Mouse (Mus musculus): ENCODE results near the gene 1700056E22Rik. TPM values are rescaled to one million over a fixed set of nuclear protein-coding genes. Genes with fewer than 3 reads are reported as not detected.

Gene 1700056E22Rik
- polyA plus RNA-seq, 1 experiment from 2014 or later: 1.3 TPM

GRCm38 (mm10) chr1:184046070-184046677 is 12.1 kb upstream of the 1700056E22Rik start:
- 55% methylated on average over 6 of the region's 6 CpGs for WGBS
- H3K4me1 ChIP-seq: peaks cover 44% of the 10 kb centered on the region
- DNase-seq (ENCODE audit: low spot score): no peak
- H3K9me3 ChIP-seq: no peaks in the 10 kb centered on the region
- no peak overlapping the region for H3K27ac ChIP-seq
- no peaks in the 10 kb centered on the region for H3K36me3 ChIP-seq
- H3K27me3 ChIP-seq (ENCODE audit: insufficient read depth, poor library complexity, severe bottlenecking): no peaks in the 10 kb centered on the region
- H3K4me3 ChIP-seq: no peak overlapping the region

GRCm38 (mm10) chr1:184043391-184043790 is 9.3 kb upstream of the 1700056E22Rik start:
- H3K9me3 ChIP-seq: no peaks in the 10 kb centered on the region
- peaks cover 9% of the 10 kb centered on the region for H3K36me3 ChIP-seq
- 0 out of 2 replicates have a peak overlapping the region, but pooled peaks have one; percentile 88 for H3K27ac ChIP-seq
- peaks cover 53% of the 10 kb centered on the region for H3K4me1 ChIP-seq
- no peak for DNase-seq (ENCODE audit: low spot score)
- WGBS: 80% methylated on average over 6 of the region's 6 CpGs
- H3K27me3 ChIP-seq (ENCODE audit: insufficient read depth, poor library complexity, severe bottlenecking): no peaks in the 10 kb centered on the region
- no peak overlapping the region for H3K4me3 ChIP-seq

- peak overlapping the region; percentile 88 for H3K27ac ChIP-seq
- H3K4me1 ChIP-seq: peaks cover 50% of the 10 kb centered on the region
- no peak overlapping the region; the same call in 1 of the 2 replicates for H3K4me3 ChIP-seq
- H3K36me3 ChIP-seq: peaks cover 15% of the 10 kb centered on the region
- H3K27me3 ChIP-seq (ENCODE audit: insufficient read depth, poor library complexity, severe bottlenecking): no peaks in the 10 kb centered on the region
- no peaks in the 10 kb centered on the region for H3K9me3 ChIP-seq
- WGBS: 58% methylated on average over 9 of the region's 9 CpGs
- no peak for DNase-seq (ENCODE audit: low spot score)
Observed at GRCm38 (mm10) chr1:184042745-184043144, 8.6 kb upstream of the 1700056E22Rik start.

- peak overlapping the region; percentile 22; the same call in 1 of the 2 replicates for H3K4me3 ChIP-seq
- peaks cover 48% of the 10 kb centered on the region for H3K4me1 ChIP-seq
- 38% methylated on average over 9 of the region's 9 CpGs for WGBS
- H3K9me3 ChIP-seq: no peaks in the 10 kb centered on the region
- no peaks in the 10 kb centered on the region for H3K27me3 ChIP-seq (ENCODE audit: insufficient read depth, poor library complexity, severe bottlenecking)
- DNase-seq (ENCODE audit: low spot score): no peak
- H3K27ac ChIP-seq: peak overlapping the region; percentile 88
- H3K36me3 ChIP-seq: peaks cover 23% of the 10 kb centered on the region
Observed at GRCm38 (mm10) chr1:184041778-184042573, 7.9 kb upstream of the 1700056E22Rik start.

DNA sequence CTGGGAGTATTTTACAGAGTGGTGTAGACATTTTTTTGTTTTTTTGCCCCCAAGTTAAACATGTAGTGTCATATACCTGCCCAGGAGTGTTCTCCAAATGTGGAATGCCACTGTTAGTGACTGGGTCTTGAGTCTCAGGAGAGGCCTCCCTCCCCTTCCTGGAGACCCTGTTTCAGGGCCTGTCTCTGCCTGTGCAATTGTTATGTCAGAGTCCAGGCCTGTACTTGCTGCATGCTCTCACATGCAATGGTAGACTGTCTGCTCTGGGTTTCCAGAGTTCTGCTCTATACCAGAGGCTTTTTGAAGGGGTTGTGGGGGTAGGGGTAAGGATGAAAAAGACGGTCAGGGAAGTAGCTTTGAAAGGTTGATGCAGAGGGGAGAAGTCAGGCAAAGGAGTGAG is 6.8 kb upstream of the 1700056E22Rik start:
- Histone ChIP-seq H3K4me1 (peaks cover 57% of the 10 kb centered on the region), H3K4me3 (no peak overlapping the region), H3K27ac (peak overlapping the region; percentile 88), H3K27me3 (ENCODE audit: insufficient read depth, poor library complexity, severe bottlenecking) (no peaks in the 10 kb centered on the region), H3K36me3 (peaks cover 27% of the 10 kb centered on the region), H3K9me3 (no peaks in the 10 kb centered on the region)
- no peak for DNase-seq (ENCODE audit: low spot score)
- WGBS: 80% methylated on average over 1 of the region's 1 CpGs

- Histone ChIP-seq H3K27me3 (ENCODE audit: insufficient read depth, poor library complexity, severe bottlenecking) (no peaks in the 10 kb centered on the region), H3K27ac (peak overlapping the region; percentile 88), H3K4me3 (no peak overlapping the region), H3K9me3 (no peaks in the 10 kb centered on the region), H3K36me3 (peaks cover 27% of the 10 kb centered on the region), H3K4me1 (peaks cover 57% of the 10 kb centered on the region)
- WGBS: 85% methylated on average over 11 of the region's 11 CpGs
- DNase-seq (ENCODE audit: low spot score): no peak
Observed at GRCm38 (mm10) chr1:184040181-184040580, 6.1 kb upstream of the 1700056E22Rik start.

DNA sequence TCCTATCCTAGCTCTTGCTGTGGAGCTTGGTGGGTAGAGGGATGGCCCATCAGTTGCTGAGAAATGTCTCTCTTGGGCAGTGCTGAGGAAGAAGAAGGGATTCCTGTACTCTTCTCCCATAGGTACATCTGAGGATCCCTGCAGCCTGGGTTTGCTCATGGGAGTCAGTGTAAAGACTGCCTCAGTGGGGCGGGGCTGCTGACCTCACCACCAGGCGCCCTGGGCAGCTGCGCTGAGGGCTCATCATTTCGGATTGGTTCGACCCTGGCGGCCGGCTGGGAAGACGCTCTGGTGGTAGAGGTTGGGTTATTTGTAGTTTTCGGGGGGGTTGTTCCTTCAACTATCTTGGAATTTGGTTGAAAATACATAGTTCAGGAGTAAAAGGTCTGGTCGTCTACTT is 5.2 kb upstream of the 1700056E22Rik start:
- H3K36me3 ChIP-seq: peaks cover 27% of the 10 kb centered on the region
- WGBS: 85% methylated on average over 10 of the region's 10 CpGs
- no peak for DNase-seq (ENCODE audit: low spot score)
- H3K27ac ChIP-seq: 0 out of 2 replicates have a peak overlapping the region, but pooled peaks have one; percentile 88
- no peak overlapping the region for H3K4me3 ChIP-seq
- peaks cover 56% of the 10 kb centered on the region for H3K4me1 ChIP-seq
- H3K27me3 ChIP-seq (ENCODE audit: insufficient read depth, poor library complexity, severe bottlenecking): no peaks in the 10 kb centered on the region
- H3K9me3 ChIP-seq: no peaks in the 10 kb centered on the region

- peaks cover 50% of the 10 kb centered on the region for H3K4me1 ChIP-seq
- WGBS: 78% methylated on average over 4 of the region's 4 CpGs
- no peak for DNase-seq (ENCODE audit: low spot score)
Observed at GRCm38 (mm10) chr1:184037802-184038201, 3.7 kb upstream of the 1700056E22Rik start.

DNA sequence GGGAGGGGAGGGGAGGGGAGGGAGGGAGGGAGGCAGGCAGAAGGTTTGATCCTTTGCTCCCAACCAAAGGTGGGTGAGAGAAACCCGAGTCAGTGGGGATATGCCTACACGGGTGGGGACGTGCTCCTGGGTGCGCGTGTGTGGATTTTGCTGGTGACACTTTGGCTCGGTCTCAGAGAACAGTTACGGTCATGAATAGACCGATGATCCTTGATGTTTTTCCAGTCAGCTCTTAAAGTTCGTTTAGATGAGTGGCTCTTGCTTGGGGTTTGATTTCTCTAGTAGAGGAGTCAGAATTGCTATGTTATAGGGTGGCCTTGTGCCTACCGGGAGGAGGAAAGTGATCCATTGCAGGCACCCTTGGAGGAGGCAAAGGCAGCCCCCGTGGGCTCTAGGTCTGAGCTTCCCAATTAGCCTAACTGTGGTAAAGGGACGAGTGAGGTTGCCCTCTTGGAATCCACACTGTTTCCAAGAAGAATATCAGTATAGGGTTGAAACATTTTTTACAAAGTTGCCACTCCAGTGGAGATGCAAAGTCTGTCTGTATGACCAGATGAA is 1.3 kb upstream of the 1700056E22Rik start:
- H3K36me3 ChIP-seq: peaks cover 27% of the 10 kb centered on the region
- no peak for DNase-seq (ENCODE audit: low spot score)
- H3K9me3 ChIP-seq: no peaks in the 10 kb centered on the region
- peaks cover 35% of the 10 kb centered on the region for H3K4me1 ChIP-seq
- H3K4me3 ChIP-seq: peak overlapping the region; percentile 93
- no peaks in the 10 kb centered on the region for H3K27me3 ChIP-seq (ENCODE audit: insufficient read depth, poor library complexity, severe bottlenecking)
- WGBS: 5% methylated on average over 12 of the region's 12 CpGs
- H3K27ac ChIP-seq: peak overlapping the region; percentile 99

More at GRCm38 (mm10) chr1:184037802-184038201, 3.7 kb upstream of the 1700056E22Rik start:
- Histone ChIP-seq H3K9me3 (no peaks in the 10 kb centered on the region), H3K27ac (no peak overlapping the region), H3K27me3 (ENCODE audit: insufficient read depth, poor library complexity, severe bottlenecking) (no peaks in the 10 kb centered on the region), H3K36me3 (peaks cover 27% of the 10 kb centered on the region), H3K4me3 (no peak overlapping the region)

DNA sequence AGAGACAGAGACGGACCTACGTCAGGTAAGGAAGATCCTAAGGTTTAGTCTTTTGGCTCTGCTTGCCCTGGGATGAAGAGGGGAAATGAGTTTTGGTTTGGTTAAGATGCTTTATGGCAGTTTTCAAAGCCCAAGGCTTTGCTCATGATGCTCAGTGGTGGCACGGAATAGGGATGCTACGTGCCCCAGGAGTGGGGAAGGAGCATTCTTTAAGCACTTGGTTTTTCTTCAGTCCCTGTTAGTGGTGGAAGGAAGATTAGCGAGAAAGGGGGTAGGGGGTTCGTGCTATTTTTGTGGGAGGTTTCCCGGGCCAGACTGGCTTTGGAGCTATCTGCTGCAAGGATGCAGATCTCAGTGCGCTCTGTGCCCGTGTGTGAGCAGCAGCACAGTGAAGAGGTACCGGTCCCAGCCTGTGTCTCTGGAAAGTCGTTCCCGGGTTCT is 660 bp upstream of the 1700056E22Rik start:
- peaks cover 28% of the 10 kb centered on the region for H3K4me1 ChIP-seq

DNA sequence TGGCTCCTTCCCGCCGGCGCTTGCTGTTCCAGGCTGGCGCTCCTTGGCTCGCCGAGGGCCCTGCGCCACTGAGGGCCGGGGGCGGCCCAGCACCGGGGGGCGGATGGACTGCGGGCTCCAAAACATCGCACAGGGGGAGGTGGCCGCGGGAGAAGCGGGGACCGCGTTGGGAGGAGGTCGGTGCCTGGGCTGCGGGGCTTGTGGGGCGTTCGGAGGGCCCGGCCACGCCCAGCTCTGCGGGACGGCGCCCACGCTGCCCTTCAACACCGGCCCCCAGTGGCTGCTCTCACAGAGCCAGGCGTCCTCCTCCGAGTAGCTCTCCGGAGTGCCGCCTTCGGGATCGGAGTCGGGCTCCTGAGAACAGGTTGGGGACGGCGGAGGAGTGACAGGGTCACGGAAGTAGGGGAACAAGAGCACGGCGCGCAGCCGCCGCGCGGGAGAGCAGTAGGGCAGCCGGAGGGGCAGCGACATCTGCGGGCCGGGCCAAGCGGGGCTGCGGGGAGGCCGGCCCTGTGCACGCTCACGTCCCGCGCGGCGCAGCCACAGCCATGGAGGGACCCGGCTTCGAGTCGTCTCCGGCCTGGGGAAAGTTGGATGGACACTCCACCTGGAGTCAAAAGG is 601 bp downstream of the 1700056E22Rik start:
- peak overlapping the region; percentile 93 for H3K4me3 ChIP-seq
- WGBS: under 1% methylated on average over 63 of the region's 63 CpGs
- peaks cover 17% of the 10 kb centered on the region for H3K4me1 ChIP-seq
- peak overlapping the region; percentile 99 for H3K27ac ChIP-seq
- DNase-seq (ENCODE audit: low spot score): peak; percentile 89
- no peaks in the 10 kb centered on the region for H3K27me3 ChIP-seq (ENCODE audit: insufficient read depth, poor library complexity, severe bottlenecking)
- H3K36me3 ChIP-seq: peaks cover 20% of the 10 kb centered on the region
- H3K9me3 ChIP-seq: no peaks in the 10 kb centered on the region

More for the DNA sequence above, 660 bp upstream of the 1700056E22Rik start:
- Histone ChIP-seq H3K4me3 (peak overlapping the region; percentile 93), H3K27me3 (ENCODE audit: insufficient read depth, poor library complexity, severe bottlenecking) (no peaks in the 10 kb centered on the region), H3K9me3 (no peaks in the 10 kb centered on the region), H3K36me3 (peaks cover 27% of the 10 kb centered on the region), H3K27ac (peak overlapping the region; percentile 99)
- DNase-seq (ENCODE audit: low spot score): no peak
- under 1% methylated on average over 12 of the region's 12 CpGs for WGBS

DNA sequence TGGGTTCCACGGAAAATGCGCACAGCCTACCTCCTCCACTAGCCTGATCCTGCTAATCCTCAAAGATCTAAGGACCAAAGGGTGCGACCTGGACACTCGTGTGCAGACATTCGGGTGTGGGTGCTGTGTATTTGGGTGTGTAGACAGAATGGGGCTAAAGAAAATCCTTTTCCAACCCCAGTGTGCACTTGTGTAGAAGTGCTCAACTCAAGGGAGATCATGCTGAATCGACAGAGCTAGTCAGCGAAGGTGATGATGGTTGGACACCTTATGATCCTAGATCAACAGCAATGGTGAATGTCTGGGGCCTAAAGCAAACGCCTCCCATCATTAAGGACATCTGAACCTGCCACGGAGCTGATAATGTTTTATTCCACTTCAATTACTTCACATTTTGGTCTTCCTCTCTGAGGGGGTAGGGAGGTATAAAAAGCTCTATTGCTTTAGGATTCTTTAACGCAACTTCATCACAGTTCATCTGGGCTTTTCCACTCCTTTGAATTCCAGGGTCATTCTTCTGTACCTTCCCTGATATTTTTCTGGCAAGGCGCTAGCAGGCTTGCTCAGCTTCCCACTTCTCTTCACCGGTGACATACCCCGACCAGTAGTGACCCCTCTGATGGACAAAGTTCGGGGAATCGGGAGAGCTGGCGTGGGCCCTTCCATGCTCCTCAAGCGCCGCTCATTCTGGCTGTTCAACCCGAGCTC is 1.3 kb downstream of the 1700056E22Rik start:
- H3K27ac ChIP-seq: peak overlapping the region; percentile 99
- H3K4me1 ChIP-seq: peaks cover 17% of the 10 kb centered on the region
- no peaks in the 10 kb centered on the region for H3K9me3 ChIP-seq
- WGBS: 20% methylated on average over 19 of the region's 19 CpGs
- H3K27me3 ChIP-seq (ENCODE audit: insufficient read depth, poor library complexity, severe bottlenecking): no peaks in the 10 kb centered on the region
- peaks cover 13% of the 10 kb centered on the region; the same call in 1 of the 2 replicates for H3K36me3 ChIP-seq
- DNase-seq (ENCODE audit: low spot score): no peak
- peak overlapping the region; percentile 93 for H3K4me3 ChIP-seq
